Mouse (Mus musculus): ENCODE results near the gene Sec14l1. TPM values are rescaled to one million over a fixed set of nuclear protein-coding genes. Genes with fewer than 3 reads are reported as not detected.

The Sec14l1 gene
- total and polyA plus RNA-seq, 3 experiments: 76.1 to 95.5 (median 82.8) TPM

- TF ChIP-seq CTCF (IDR thresholded peaks at IDR 0.05; ENCODE audit: low read depth, low read length) (no peak), GATA1 (IDR thresholded peaks at IDR 0.05; ENCODE audit: borderline replicate concordance, low read length) (no peak), GATA2 (IDR thresholded peaks at IDR 0.05; ENCODE audit: borderline replicate concordance, low read depth, low read length) (no peak), POLR2AphosphoS5 (IDR thresholded peaks at IDR 0.05; ENCODE audit: insufficient replicate concordance, low read depth, low read length) (no peak), TAL1 (conservative IDR thresholded peaks at IDR 0.05; ENCODE audit: low read depth, low read length) (no peak)
- Histone ChIP-seq H3K4me1 (ENCODE audit: insufficient read depth, low read depth, low read length) (no peaks in the 10 kb centered on the region; the same call in 1 of the 2 replicates), H3K27me3 (ENCODE audit: insufficient read depth, low read length) (peaks cover 25% of the 10 kb centered on the region), H3K4me3 (ENCODE audit: low read depth, low read length) (no peak overlapping the region), H3K36me3 (replicated peaks) (peaks cover 51% of the 10 kb centered on the region), H3K9me3 (replicated peaks) (no peaks in the 10 kb centered on the region)
- ATAC-seq (ENCODE audit: extremely low read depth, insufficient number of reproducible peaks, low FRiP score, poor library complexity, severe bottlenecking) (no peak), DNase-seq (ENCODE audit: low spot score) (no peak)
These were observed 45.8 kb downstream of the Sec14l1 start for GRCm38 (mm10) chr11:117160791-117161190.

- H3K36me3 ChIP-seq (replicated peaks): peaks cover 44% of the 10 kb centered on the region
- TF ChIP-seq GATA1 (IDR thresholded peaks at IDR 0.05; ENCODE audit: borderline replicate concordance, low read length) (no peak), GATA2 (IDR thresholded peaks at IDR 0.05; ENCODE audit: borderline replicate concordance, low read depth, low read length) (no peak), POLR2AphosphoS5 (IDR thresholded peaks at IDR 0.05; ENCODE audit: insufficient replicate concordance, low read depth, low read length) (no peak), CTCF (IDR thresholded peaks at IDR 0.05; ENCODE audit: low read depth, low read length) (no peak), TAL1 (conservative IDR thresholded peaks at IDR 0.05; ENCODE audit: low read depth, low read length) (no peak)
- no peaks in the 10 kb centered on the region for H3K9me3 ChIP-seq (replicated peaks)
- H3K27me3 ChIP-seq (ENCODE audit: insufficient read depth, low read length): peaks cover 32% of the 10 kb centered on the region
- ATAC-seq (ENCODE audit: extremely low read depth, insufficient number of reproducible peaks, low FRiP score, poor library complexity, severe bottlenecking) (no peak), DNase-seq (ENCODE audit: low spot score) (no peak)
- no peak overlapping the region for H3K4me3 ChIP-seq (ENCODE audit: low read depth, low read length)
- H3K4me1 ChIP-seq (ENCODE audit: insufficient read depth, low read depth, low read length): no peaks in the 10 kb centered on the region; the same call in 1 of the 2 replicates
These were observed 46.6 kb downstream of the Sec14l1 start for GRCm38 (mm10) chr11:117161574-117161973.

GRCm38 (mm10) chr11:117163098-117163497 is 48.1 kb downstream of the Sec14l1 start:
- H3K27me3 ChIP-seq (ENCODE audit: insufficient read depth, low read length): peaks cover 47% of the 10 kb centered on the region
- H3K4me3 ChIP-seq (ENCODE audit: low read depth, low read length): no peak overlapping the region
- ATAC-seq (ENCODE audit: extremely low read depth, insufficient number of reproducible peaks, low FRiP score, poor library complexity, severe bottlenecking): no peak
- H3K36me3 ChIP-seq (replicated peaks): peaks cover 28% of the 10 kb centered on the region
- H3K9me3 ChIP-seq (replicated peaks): no peaks in the 10 kb centered on the region
- no peaks in the 10 kb centered on the region; the same call in 1 of the 2 replicates for H3K4me1 ChIP-seq (ENCODE audit: insufficient read depth, low read depth, low read length)
- TF ChIP-seq GATA2 (IDR thresholded peaks at IDR 0.05; ENCODE audit: borderline replicate concordance, low read depth, low read length): no peak
- TF ChIP-seq CTCF (IDR thresholded peaks at IDR 0.05; ENCODE audit: low read depth, low read length): no peak
- no peak for TF ChIP-seq GATA1 (IDR thresholded peaks at IDR 0.05; ENCODE audit: borderline replicate concordance, low read length)
- no peak for TF ChIP-seq TAL1 (conservative IDR thresholded peaks at IDR 0.05; ENCODE audit: low read depth, low read length)
- TF ChIP-seq POLR2AphosphoS5 (IDR thresholded peaks at IDR 0.05; ENCODE audit: insufficient replicate concordance, low read depth, low read length): no peak
- DNase-seq (ENCODE audit: low spot score): no peak

- peaks cover 22% of the 10 kb centered on the region for H3K36me3 ChIP-seq (replicated peaks)
- no peaks in the 10 kb centered on the region for H3K9me3 ChIP-seq (replicated peaks)
- no peaks in the 10 kb centered on the region; the same call in 1 of the 2 replicates for H3K4me1 ChIP-seq (ENCODE audit: insufficient read depth, low read depth, low read length)
- H3K4me3 ChIP-seq (ENCODE audit: low read depth, low read length): no peak overlapping the region
- no peak for TF ChIP-seq GATA1 (IDR thresholded peaks at IDR 0.05; ENCODE audit: borderline replicate concordance, low read length)
- TF ChIP-seq GATA2 (IDR thresholded peaks at IDR 0.05; ENCODE audit: borderline replicate concordance, low read depth, low read length): no peak
- TF ChIP-seq CTCF (IDR thresholded peaks at IDR 0.05; ENCODE audit: low read depth, low read length): no peak
- no peak for TF ChIP-seq POLR2AphosphoS5 (IDR thresholded peaks at IDR 0.05; ENCODE audit: insufficient replicate concordance, low read depth, low read length)
- TF ChIP-seq TAL1 (conservative IDR thresholded peaks at IDR 0.05; ENCODE audit: low read depth, low read length): no peak
- peaks cover 53% of the 10 kb centered on the region for H3K27me3 ChIP-seq (ENCODE audit: insufficient read depth, low read length)
- DNase-seq (ENCODE audit: low spot score) (no peak), ATAC-seq (ENCODE audit: extremely low read depth, insufficient number of reproducible peaks, low FRiP score, poor library complexity, severe bottlenecking) (no peak)
These were observed 48.8 kb downstream of the Sec14l1 start for GRCm38 (mm10) chr11:117163771-117164170.

DNA sequence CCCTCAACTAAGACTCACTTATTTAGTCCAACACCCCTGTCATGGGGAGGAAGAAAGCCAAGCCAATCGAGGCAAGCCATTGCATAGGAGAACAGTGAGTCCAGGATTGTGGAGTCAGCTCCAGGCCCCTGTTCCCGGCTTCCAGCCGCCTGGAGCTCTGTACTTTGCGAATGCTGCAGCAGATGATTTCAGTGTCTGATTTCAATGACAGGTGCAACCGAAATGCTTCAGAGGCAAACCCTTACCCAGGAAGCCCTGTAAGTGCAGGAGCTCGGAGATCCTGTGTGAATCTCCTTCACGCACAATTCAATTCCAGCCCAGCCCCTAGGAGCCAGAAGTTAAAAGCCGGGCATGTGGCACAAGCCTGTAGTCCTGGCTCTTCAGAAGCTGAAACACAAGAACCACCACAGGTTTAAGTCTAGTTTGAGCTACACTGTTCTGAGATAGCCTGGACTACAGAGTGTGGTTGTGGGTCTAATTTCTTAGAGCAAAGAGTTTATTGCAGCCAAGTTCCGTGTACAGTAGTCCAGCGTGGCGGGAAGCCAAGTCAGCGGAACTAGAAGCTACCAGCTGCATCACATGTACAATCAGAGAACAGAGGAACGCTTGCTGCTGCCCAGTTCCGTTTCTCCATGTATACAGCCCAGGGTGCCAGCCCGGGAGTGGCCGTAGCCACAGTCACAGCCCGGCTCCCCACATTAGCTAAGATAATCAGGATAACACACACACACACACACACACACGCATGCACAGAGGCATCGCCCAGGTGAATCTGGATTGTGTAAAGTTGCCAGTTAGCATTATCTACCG is 53.5 kb downstream of the Sec14l1 start:
- no peak for TF ChIP-seq TAL1 (conservative IDR thresholded peaks at IDR 0.05; ENCODE audit: low read depth, low read length)
- no peak for TF ChIP-seq POLR2AphosphoS5 (IDR thresholded peaks at IDR 0.05; ENCODE audit: insufficient replicate concordance, low read depth, low read length)
- TF ChIP-seq GATA2 (IDR thresholded peaks at IDR 0.05; ENCODE audit: borderline replicate concordance, low read depth, low read length): no peak
- TF ChIP-seq GATA1 (IDR thresholded peaks at IDR 0.05; ENCODE audit: borderline replicate concordance, low read length): no peak
- TF ChIP-seq CTCF (IDR thresholded peaks at IDR 0.05; ENCODE audit: low read depth, low read length): no peak
- DNase-seq (ENCODE audit: low spot score) (no peak), ATAC-seq (ENCODE audit: extremely low read depth, insufficient number of reproducible peaks, low FRiP score, poor library complexity, severe bottlenecking) (no peak)
- no peaks in the 10 kb centered on the region; the same call in 1 of the 2 replicates for H3K4me1 ChIP-seq (ENCODE audit: insufficient read depth, low read depth, low read length)
- no peak overlapping the region for H3K4me3 ChIP-seq (ENCODE audit: low read depth, low read length)
- peaks cover 2% of the 10 kb centered on the region; the same call in 1 of the 2 replicates for H3K9me3 ChIP-seq (replicated peaks)
- H3K27me3 ChIP-seq (ENCODE audit: insufficient read depth, low read length): peaks cover 48% of the 10 kb centered on the region
- H3K36me3 ChIP-seq (replicated peaks): no peaks in the 10 kb centered on the region

GRCm38 (mm10) chr11:117169088-117169635 is 54.2 kb downstream of the Sec14l1 start:
- H3K9me3 ChIP-seq (replicated peaks): peaks cover 2% of the 10 kb centered on the region; the same call in 1 of the 2 replicates
- no peaks in the 10 kb centered on the region; the same call in 1 of the 2 replicates for H3K4me1 ChIP-seq (ENCODE audit: insufficient read depth, low read depth, low read length)
- DNase-seq (ENCODE audit: low spot score) (no peak), ATAC-seq (ENCODE audit: extremely low read depth, insufficient number of reproducible peaks, low FRiP score, poor library complexity, severe bottlenecking) (no peak)
- H3K27me3 ChIP-seq (ENCODE audit: insufficient read depth, low read length): peaks cover 44% of the 10 kb centered on the region
- H3K4me3 ChIP-seq (ENCODE audit: low read depth, low read length): no peak overlapping the region
- no peaks in the 10 kb centered on the region for H3K36me3 ChIP-seq (replicated peaks)
- no peak for TF ChIP-seq TAL1 (conservative IDR thresholded peaks at IDR 0.05; ENCODE audit: low read depth, low read length)
- no peak for TF ChIP-seq POLR2AphosphoS5 (IDR thresholded peaks at IDR 0.05; ENCODE audit: insufficient replicate concordance, low read depth, low read length)
- TF ChIP-seq GATA1 (IDR thresholded peaks at IDR 0.05; ENCODE audit: borderline replicate concordance, low read length): no peak
- TF ChIP-seq CTCF (IDR thresholded peaks at IDR 0.05; ENCODE audit: low read depth, low read length): no peak
- TF ChIP-seq GATA2 (IDR thresholded peaks at IDR 0.05; ENCODE audit: borderline replicate concordance, low read depth, low read length): no peak
